Mouse (Mus musculus): ENCODE measurements around the gene Ppp5c. TPM values are rescaled to one million over a fixed set of nuclear protein-coding genes. Genes with fewer than 3 reads are reported as not detected.
A peak's percentile ranks its signal among the peaks of the same experiment; 100 is the strongest.

Gene Ppp5c
- total and polyA plus RNA-seq, 2 experiments, result 24.2 to 93.2 TPM

DNA sequence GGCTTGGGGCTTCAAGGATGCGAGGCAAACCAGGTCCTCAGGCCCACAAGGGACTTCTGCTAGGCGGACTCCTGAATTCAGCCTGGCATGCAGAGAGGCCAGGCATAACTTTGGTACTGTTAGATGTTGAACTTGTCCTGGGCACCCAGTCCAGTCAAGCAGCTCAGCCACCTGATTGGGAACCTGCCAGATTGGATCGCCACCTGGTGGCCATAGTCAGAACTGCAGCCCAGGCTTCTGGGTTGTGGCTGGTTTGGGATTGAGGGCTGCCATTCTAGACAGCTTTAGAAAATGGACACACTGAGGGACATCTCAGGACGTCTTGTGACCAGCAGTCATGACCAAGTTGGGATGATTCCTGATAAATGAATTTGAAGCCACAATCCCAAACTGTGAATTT lies 28.1 kb downstream of the Ppp5c start:
- H3K9ac ChIP-seq (ENCODE audit: low read depth, low read length), result no peak overlapping the region
- no peaks in the 10 kb centered on the region for H3K27me3 ChIP-seq (ENCODE audit: control insufficient read depth, insufficient read depth, low read length)
- no peak overlapping the region for H3K4me3 ChIP-seq (ENCODE audit: insufficient read depth, low read depth, low read length)
- DNase-seq (ENCODE audit: extremely low read depth, low read depth, low spot score), result peak; percentile 45
- H3K27ac ChIP-seq (replicated peaks; ENCODE audit: insufficient read depth, low read depth, low read length), result peak overlapping the region; percentile 36; the same call in 1 of the 2 replicates
- 23% methylated on average over 4 of the region's 4 CpGs for WGBS
- H3K79me2 ChIP-seq (ENCODE audit: control insufficient read depth, insufficient read depth, low read length), result no peaks in the 10 kb centered on the region
- peak; percentile 96 for TF ChIP-seq CTCF (IDR thresholded peaks at IDR 0.05; ENCODE audit: low read depth, low read length)
- TF ChIP-seq POLR2A (IDR thresholded peaks at IDR 0.05; ENCODE audit: extremely low read depth, insufficient read depth, low read length), result no peak
- H3K36me3 ChIP-seq (ENCODE audit: control insufficient read depth, insufficient read depth, low read length), result no peaks in the 10 kb centered on the region
- peaks cover 15% of the 10 kb centered on the region for H3K4me1 ChIP-seq (ENCODE audit: control insufficient read depth, insufficient read depth, low read length)

DNA sequence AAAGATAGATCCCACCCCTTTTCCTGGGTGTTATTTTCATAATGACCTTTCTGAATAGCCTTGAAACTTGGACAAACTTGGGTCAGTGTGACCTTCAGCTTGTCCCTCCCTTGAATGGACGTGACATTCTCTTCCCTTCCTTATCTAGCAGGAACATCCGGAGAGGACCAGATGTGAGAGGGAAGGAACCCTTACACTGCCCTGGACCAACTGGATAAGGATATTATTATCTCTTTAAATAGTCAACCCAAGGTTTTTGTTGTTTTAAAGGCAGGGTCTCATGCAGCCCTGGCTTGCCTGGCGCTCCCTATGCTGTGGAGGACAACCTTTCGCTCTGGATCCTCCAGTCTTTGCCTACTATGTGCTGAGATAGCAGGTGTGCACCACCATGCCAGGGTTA lies 28.5 kb downstream of the Ppp5c start:
- Histone ChIP-seq H3K36me3 (ENCODE audit: control insufficient read depth, insufficient read depth, low read length) (no peaks in the 10 kb centered on the region), H3K4me3 (ENCODE audit: insufficient read depth, low read depth, low read length) (no peak overlapping the region), H3K79me2 (ENCODE audit: control insufficient read depth, insufficient read depth, low read length) (no peaks in the 10 kb centered on the region), H3K27ac (replicated peaks; ENCODE audit: insufficient read depth, low read depth, low read length) (peak overlapping the region; percentile 36; the same call in 1 of the 2 replicates), H3K9ac (ENCODE audit: low read depth, low read length) (no peak overlapping the region), H3K27me3 (ENCODE audit: control insufficient read depth, insufficient read depth, low read length) (no peaks in the 10 kb centered on the region), H3K4me1 (ENCODE audit: control insufficient read depth, insufficient read depth, low read length) (peaks cover 13% of the 10 kb centered on the region)
- no peak for TF ChIP-seq CTCF (IDR thresholded peaks at IDR 0.05; ENCODE audit: low read depth, low read length)
- 57% methylated on average over 4 of the region's 4 CpGs for WGBS
- DNase-seq (ENCODE audit: extremely low read depth, low read depth, low spot score), result no peak

DNA sequence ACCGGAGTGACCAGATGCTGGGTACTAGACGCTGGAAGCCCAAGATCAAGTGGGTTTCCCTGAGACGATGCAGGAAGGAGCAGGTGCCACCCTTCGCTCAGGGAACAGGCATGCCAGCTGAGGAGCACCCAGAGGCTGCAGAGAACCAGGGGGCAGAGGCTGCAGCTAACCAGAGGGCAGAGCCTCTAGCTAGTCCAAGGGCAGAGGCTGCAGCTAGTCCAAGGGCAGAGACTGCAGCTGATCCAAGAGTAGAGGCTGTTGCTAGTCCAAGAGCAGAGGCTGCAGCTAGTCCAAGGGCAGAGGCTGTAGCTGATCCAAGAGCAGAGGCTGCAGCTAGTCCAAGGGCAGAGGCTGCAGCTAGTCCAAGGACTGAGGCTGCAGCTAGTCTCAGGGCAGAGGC lies 32.4 kb downstream of the Ppp5c start:
- no peak for DNase-seq (ENCODE audit: extremely low read depth, low read depth, low spot score)
- Histone ChIP-seq H3K4me3 (ENCODE audit: insufficient read depth, low read depth, low read length) (no peak overlapping the region; the same call in 1 of the 2 replicates), H3K79me2 (ENCODE audit: control insufficient read depth, insufficient read depth, low read length) (no peaks in the 10 kb centered on the region), H3K27ac (replicated peaks; ENCODE audit: insufficient read depth, low read depth, low read length) (no peak overlapping the region), H3K36me3 (ENCODE audit: control insufficient read depth, insufficient read depth, low read length) (no peaks in the 10 kb centered on the region), H3K27me3 (ENCODE audit: control insufficient read depth, insufficient read depth, low read length) (0 out of 2 replicates have a peak, but pooled peaks cover 3% of the 10 kb centered on the region), H3K9ac (ENCODE audit: low read depth, low read length) (no peak overlapping the region), H3K4me1 (ENCODE audit: control insufficient read depth, insufficient read depth, low read length) (peaks cover 2% of the 10 kb centered on the region)
- 94% methylated on average over 4 of the region's 4 CpGs for WGBS
- TF ChIP-seq POLR2A (IDR thresholded peaks at IDR 0.05; ENCODE audit: extremely low read depth, insufficient read depth, low read length), result no peak
- TF ChIP-seq CTCF (IDR thresholded peaks at IDR 0.05; ENCODE audit: low read depth, low read length), result no peak

DNA sequence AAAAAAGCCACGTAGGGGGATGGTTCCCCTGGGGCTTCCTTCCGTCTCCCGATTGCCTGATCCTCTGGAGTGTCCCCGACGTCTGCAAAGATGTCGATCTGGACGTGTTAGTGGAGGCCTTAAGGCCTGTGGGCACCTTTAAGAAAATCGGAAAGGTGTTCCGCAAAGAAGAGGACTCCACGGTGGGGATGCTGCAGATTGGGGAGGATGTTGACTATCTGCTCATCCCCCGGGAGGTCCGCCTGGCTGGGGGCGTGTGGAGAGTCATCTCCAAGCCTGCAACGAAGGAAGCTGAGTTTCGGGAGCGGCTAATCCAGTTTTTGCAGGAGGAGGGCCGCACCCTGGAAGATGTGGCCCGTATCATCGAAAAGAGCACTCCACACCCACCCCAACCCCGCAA lies 33.3 kb downstream of the Ppp5c start:
- H3K4me1 ChIP-seq (ENCODE audit: control insufficient read depth, insufficient read depth, low read length), result peaks cover under 1% of the 10 kb centered on the region
- no peak for DNase-seq (ENCODE audit: extremely low read depth, low read depth, low spot score)
- H3K79me2 ChIP-seq (ENCODE audit: control insufficient read depth, insufficient read depth, low read length), result no peaks in the 10 kb centered on the region
- H3K27me3 ChIP-seq (ENCODE audit: control insufficient read depth, insufficient read depth, low read length), result 0 out of 2 replicates have a peak, but pooled peaks cover 3% of the 10 kb centered on the region
- no peak for TF ChIP-seq POLR2A (IDR thresholded peaks at IDR 0.05; ENCODE audit: extremely low read depth, insufficient read depth, low read length)
- TF ChIP-seq CTCF (IDR thresholded peaks at IDR 0.05; ENCODE audit: low read depth, low read length), result no peak
- H3K36me3 ChIP-seq (ENCODE audit: control insufficient read depth, insufficient read depth, low read length), result no peaks in the 10 kb centered on the region
- H3K9ac ChIP-seq (ENCODE audit: low read depth, low read length), result peak overlapping the region; percentile 37
- H3K4me3 ChIP-seq (ENCODE audit: insufficient read depth, low read depth, low read length), result peak overlapping the region; percentile 58
- H3K27ac ChIP-seq (replicated peaks; ENCODE audit: insufficient read depth, low read depth, low read length), result no peak overlapping the region
- 27% methylated on average over 20 of the region's 20 CpGs for WGBS

DNA sequence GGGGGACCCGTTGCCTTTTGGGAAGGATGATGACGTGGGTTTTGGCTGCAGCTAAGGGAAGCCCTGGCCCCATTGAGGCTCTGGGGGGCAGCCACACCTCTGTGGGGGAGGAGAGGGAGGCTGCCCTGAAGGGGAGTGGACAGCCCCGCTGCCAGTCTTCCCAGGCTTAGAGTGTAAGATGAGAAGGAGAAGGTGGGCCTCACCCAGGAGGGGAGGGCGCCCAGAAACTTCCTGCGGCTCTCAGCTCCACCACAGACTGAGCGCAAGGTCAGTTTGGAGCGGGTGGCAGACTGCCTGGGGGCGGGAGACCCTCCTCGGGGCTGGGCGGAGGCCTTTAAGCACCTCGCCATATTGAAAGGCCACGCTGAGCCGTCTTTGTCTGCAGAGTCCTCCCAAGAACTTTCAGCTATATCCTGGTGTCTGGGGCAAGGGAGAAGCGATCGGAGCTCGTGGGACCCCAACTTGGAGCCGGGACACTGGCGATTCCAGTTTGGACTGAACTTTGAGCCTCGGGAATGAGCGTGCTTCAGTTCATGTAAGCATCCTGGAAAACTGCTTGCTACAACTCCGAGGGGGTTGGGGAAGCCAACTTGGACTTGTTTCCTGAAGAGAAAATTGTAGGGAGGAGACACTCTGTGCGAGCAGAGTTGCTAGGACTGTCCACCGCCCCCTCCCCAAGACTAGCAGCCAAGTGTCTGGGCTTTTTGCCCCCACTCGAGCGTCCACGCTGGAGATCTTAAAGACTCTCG lies 33.9 kb downstream of the Ppp5c start:
- 8% methylated on average over 27 of the region's 27 CpGs for WGBS
- Histone ChIP-seq H3K4me1 (ENCODE audit: control insufficient read depth, insufficient read depth, low read length) (no peaks in the 10 kb centered on the region; the same call in 1 of the 2 replicates), H3K4me3 (ENCODE audit: insufficient read depth, low read depth, low read length) (peak overlapping the region; percentile 58), H3K79me2 (ENCODE audit: control insufficient read depth, insufficient read depth, low read length) (no peaks in the 10 kb centered on the region), H3K27ac (replicated peaks; ENCODE audit: insufficient read depth, low read depth, low read length) (no peak overlapping the region), H3K27me3 (ENCODE audit: control insufficient read depth, insufficient read depth, low read length) (0 out of 2 replicates have a peak, but pooled peaks cover 3% of the 10 kb centered on the region), H3K36me3 (ENCODE audit: control insufficient read depth, insufficient read depth, low read length) (no peaks in the 10 kb centered on the region), H3K9ac (ENCODE audit: low read depth, low read length) (peak overlapping the region; percentile 37)
- no peak for DNase-seq (ENCODE audit: extremely low read depth, low read depth, low spot score)
- TF ChIP-seq POLR2A (IDR thresholded peaks at IDR 0.05; ENCODE audit: extremely low read depth, insufficient read depth, low read length) (no peak), CTCF (IDR thresholded peaks at IDR 0.05; ENCODE audit: low read depth, low read length) (no peak)

DNA sequence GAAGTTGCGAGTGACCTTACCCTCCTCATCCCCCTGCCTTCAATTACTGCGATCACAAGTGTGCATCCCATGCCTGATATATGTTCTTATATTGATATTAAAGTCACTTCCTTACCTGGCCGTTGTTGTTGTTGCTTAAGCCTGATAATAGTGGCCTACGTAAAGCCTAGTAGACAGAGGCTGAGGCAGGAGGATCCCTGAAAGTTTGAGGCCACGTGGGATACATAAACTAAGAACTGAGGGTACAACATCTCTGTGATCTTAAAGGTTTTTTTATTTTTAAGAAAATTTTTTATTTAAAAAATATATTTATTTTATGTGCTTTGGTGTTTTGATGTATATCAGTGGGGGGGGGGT lies 35.3 kb downstream of the Ppp5c start, which contains the start of gene Ccdc8:
Gene Ccdc8, plus strand, starts transcription at position 258 of the 357 bp plus-strand sequence.
- Histone ChIP-seq H3K36me3 (ENCODE audit: control insufficient read depth, insufficient read depth, low read length) (no peaks in the 10 kb centered on the region), H3K27me3 (ENCODE audit: control insufficient read depth, insufficient read depth, low read length) (0 out of 2 replicates have a peak, but pooled peaks cover 3% of the 10 kb centered on the region), H3K79me2 (ENCODE audit: control insufficient read depth, insufficient read depth, low read length) (no peaks in the 10 kb centered on the region), H3K4me1 (ENCODE audit: control insufficient read depth, insufficient read depth, low read length) (no peaks in the 10 kb centered on the region), H3K9ac (ENCODE audit: low read depth, low read length) (no peak within 1 kb of the TSS), H3K4me3 (ENCODE audit: insufficient read depth, low read depth, low read length) (peak within 1 kb of the TSS; percentile 58; the same call in 1 of the 2 replicates), H3K27ac (replicated peaks; ENCODE audit: insufficient read depth, low read depth, low read length) (no peak within 1 kb of the TSS)
- no peak for DNase-seq (ENCODE audit: extremely low read depth, low read depth, low spot score)
- 94% methylated on average over 5 of the region's 5 CpGs for WGBS
- TF ChIP-seq POLR2A (IDR thresholded peaks at IDR 0.05; ENCODE audit: extremely low read depth, insufficient read depth, low read length), result no peak
- no peak for TF ChIP-seq CTCF (IDR thresholded peaks at IDR 0.05; ENCODE audit: low read depth, low read length)

Data from liver, adult 2 months (tissue).